Mouse (Mus musculus): ENCODE measurements around the gene Map4k5.

GRCm38 (mm10) chr12:69760014-69760413 lies 133.0 kb downstream of the Map4k5 start:
- no peak for TF ChIP-seq GATA1 (IDR thresholded peaks at IDR 0.05; ENCODE audit: borderline replicate concordance, low read length)
- no peak for TF ChIP-seq FLI1 (IDR thresholded peaks at IDR 0.05; ENCODE audit: low read length)

All from megakaryocyte, embryonic 14.5 days (primary cell).